Mouse (Mus musculus) ES-Bruce4 (cell line): ENCODE results near the gene Ogn. TPM values are rescaled to one million over a fixed set of nuclear protein-coding genes. Genes with fewer than 3 reads are reported as not detected.

ENCODE experiments used
- H3K27ac ChIP-seq: 2 replicates; pipeline ENCODE4 v1.5.1; 2012; ENCODE audit warnings: low read length, inconsistent platforms; ENCODE audit not compliant: insufficient read depth
- H3K27me3 ChIP-seq: 2 replicates; pipeline ENCODE4 v1.6.1; 2012; ENCODE audit warnings: mild to moderate bottlenecking, low read length, inconsistent platforms; ENCODE audit not compliant: control insufficient read depth, poor library complexity, insufficient read depth, severe bottlenecking
- H3K36me3 ChIP-seq: 2 replicates; pipeline ENCODE4 v1.6.1; 2012; ENCODE audit warnings: inconsistent platforms, mild to moderate bottlenecking, low read length, moderate library complexity; ENCODE audit not compliant: control insufficient read depth, poor library complexity, insufficient read depth, severe bottlenecking
- H3K4me1 ChIP-seq: one replicate; pipeline ENCODE4 v1.8.1; 2011; ENCODE audit warnings: low read length; ENCODE audit not compliant: control insufficient read depth, insufficient read depth
- H3K4me3 ChIP-seq: 2 replicates; pipeline ENCODE4 v1.5.1; 2011; ENCODE audit warnings: low read depth, mild to moderate bottlenecking, low read length
- H3K9ac ChIP-seq: 2 replicates; pipeline ENCODE4 v1.6.1; 2012; ENCODE audit warnings: low read depth, mild to moderate bottlenecking, inconsistent platforms; ENCODE audit not compliant: poor library complexity, severe bottlenecking
- H3K9me3 ChIP-seq: replicated peaks from 2 replicates; pipeline ENCODE4 v1.6.1; 2012; ENCODE audit warnings: mild to moderate bottlenecking, low read length, inconsistent platforms; ENCODE audit not compliant: control insufficient read depth, poor library complexity, insufficient read depth, severe bottlenecking
- CTCF ChIP-seq: IDR thresholded peaks from one replicate; pipeline ENCODE4 v1.8.1; 2011; ENCODE audit warnings: low read depth, low read length
- EP300 ChIP-seq: IDR thresholded peaks from 2 replicates; pipeline ENCODE4 v1.6.1; 2011; ENCODE audit warnings: low read depth, low read length; ENCODE audit not compliant: insufficient read depth
- POLR2A ChIP-seq: IDR thresholded peaks from one replicate; pipeline ENCODE4 v1.8.1; 2011; ENCODE audit warnings: low read length; ENCODE audit not compliant: insufficient read depth
- polyA plus RNA-seq: library from polyadenylated mRNA; stranded (reverse); fragments of >200 nt; gene quantifications from 2 replicates; pipeline ENCODE4 v1.2.4, GENCODE M21; 2011; ENCODE audit warnings: low read depth; ENCODE audit not compliant: missing spikeins, insufficient read depth, insufficient read length

Gene Ogn
- polyA plus RNA-seq, 1 experiment = 0.24 TPM

DNA sequence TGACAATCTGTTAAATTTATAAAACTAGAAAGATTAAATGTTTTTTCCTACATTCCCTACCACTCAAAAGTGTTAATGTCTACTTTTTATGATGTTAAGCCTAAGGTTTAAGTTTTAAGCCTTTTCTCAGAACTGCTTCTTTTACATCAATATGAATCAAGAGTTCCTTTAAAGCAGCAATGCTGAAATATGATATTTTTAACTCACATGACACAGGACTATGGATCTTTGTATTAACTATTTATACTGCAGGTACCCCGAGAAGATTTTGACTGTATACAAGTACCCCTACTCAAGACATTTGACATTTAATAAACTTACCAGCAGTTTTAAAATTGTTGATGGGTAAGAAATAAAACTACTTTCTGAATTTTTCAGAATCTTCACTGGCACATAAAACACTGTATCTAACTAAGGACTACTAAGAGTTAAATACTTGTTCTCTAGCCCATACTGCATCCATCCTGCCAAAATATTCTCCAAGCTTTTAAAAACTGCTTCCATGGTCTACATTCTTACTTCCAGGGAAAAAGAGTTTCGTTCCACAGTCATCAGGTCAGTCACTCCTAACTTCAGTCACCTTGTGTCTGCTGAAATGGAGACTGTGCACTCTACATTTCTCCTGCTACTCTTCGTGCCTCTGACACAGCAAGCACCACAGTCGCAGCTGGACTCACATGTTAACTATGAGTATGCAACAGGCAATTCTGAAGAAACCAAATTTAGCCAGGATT, 910 bp downstream of the Ogn start:
- Histone ChIP-seq H3K36me3 (no peaks in the 10 kb centered on the region; the same call in 1 of the 2 replicates), H3K9ac (no peak overlapping the region), H3K4me1 (no peaks in the 10 kb centered on the region), H3K4me3 (no peak overlapping the region), H3K9me3 (peaks cover 22% of the 10 kb centered on the region), H3K27me3 (no peaks in the 10 kb centered on the region), H3K27ac (no peak overlapping the region)
- TF ChIP-seq EP300 = no peak
- no peak for TF ChIP-seq POLR2A
- no peak for TF ChIP-seq CTCF

GRCm38 (mm10) chr13:49617021-49617420, 9.2 kb downstream of the Ogn start:
- Histone ChIP-seq H3K4me1 (no peaks in the 10 kb centered on the region), H3K27me3 (no peaks in the 10 kb centered on the region), H3K36me3 (no peaks in the 10 kb centered on the region)

DNA sequence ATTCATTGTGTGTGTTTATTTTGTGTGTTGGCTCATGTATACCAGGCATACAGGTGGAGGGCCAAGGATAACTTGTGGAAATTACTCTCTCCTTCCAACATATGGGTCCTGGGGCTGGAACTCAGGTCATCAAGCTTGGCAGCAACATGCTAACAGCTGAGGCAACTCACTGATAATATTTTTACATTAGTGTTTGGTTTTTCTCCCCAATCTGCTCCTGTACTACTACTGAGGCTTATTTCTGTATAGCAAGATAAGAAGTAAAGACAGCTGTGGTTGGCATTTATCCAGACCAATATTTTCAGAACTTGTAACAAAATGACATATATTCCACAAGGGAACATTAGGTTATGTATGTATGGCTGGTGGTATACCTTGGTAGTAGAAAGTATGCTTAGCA, 10.5 kb downstream of the Ogn start:
- TF ChIP-seq EP300 (no peak), CTCF (no peak), POLR2A (no peak)
- no peak overlapping the region for H3K9ac ChIP-seq
- no peak overlapping the region for H3K4me3 ChIP-seq
- no peaks in the 10 kb centered on the region for H3K4me1 ChIP-seq
- no peaks in the 10 kb centered on the region for H3K27me3 ChIP-seq
- H3K36me3 ChIP-seq = no peaks in the 10 kb centered on the region
- no peak overlapping the region for H3K27ac ChIP-seq
- no peaks in the 10 kb centered on the region for H3K9me3 ChIP-seq

More at GRCm38 (mm10) chr13:49617021-49617420, 9.2 kb downstream of the Ogn start:
- TF ChIP-seq POLR2A (no peak), CTCF (no peak), EP300 (no peak)
- no peak overlapping the region for H3K4me3 ChIP-seq
- no peaks in the 10 kb centered on the region for H3K9me3 ChIP-seq
- no peak overlapping the region for H3K9ac ChIP-seq
- no peak overlapping the region for H3K27ac ChIP-seq

GRCm38 (mm10) chr13:49623216-49623615, 15.4 kb downstream of the Ogn start:
- no peaks in the 10 kb centered on the region for H3K4me1 ChIP-seq
- no peak overlapping the region for H3K9ac ChIP-seq
- no peaks in the 10 kb centered on the region for H3K9me3 ChIP-seq
- no peaks in the 10 kb centered on the region for H3K27me3 ChIP-seq
- H3K27ac ChIP-seq = no peak overlapping the region
- TF ChIP-seq EP300 (no peak), POLR2A (no peak), CTCF (no peak)
- no peak overlapping the region for H3K4me3 ChIP-seq
- no peaks in the 10 kb centered on the region for H3K36me3 ChIP-seq

GRCm38 (mm10) chr13:49628167-49628566, 20.3 kb downstream of the Ogn start:
- Histone ChIP-seq H3K36me3 (no peaks in the 10 kb centered on the region; the same call in 1 of the 2 replicates), H3K4me3 (no peak overlapping the region), H3K9ac (no peak overlapping the region), H3K27ac (no peak overlapping the region), H3K9me3 (no peaks in the 10 kb centered on the region), H3K27me3 (no peaks in the 10 kb centered on the region), H3K4me1 (no peaks in the 10 kb centered on the region)
- TF ChIP-seq CTCF (no peak), POLR2A (no peak), EP300 (no peak)

DNA sequence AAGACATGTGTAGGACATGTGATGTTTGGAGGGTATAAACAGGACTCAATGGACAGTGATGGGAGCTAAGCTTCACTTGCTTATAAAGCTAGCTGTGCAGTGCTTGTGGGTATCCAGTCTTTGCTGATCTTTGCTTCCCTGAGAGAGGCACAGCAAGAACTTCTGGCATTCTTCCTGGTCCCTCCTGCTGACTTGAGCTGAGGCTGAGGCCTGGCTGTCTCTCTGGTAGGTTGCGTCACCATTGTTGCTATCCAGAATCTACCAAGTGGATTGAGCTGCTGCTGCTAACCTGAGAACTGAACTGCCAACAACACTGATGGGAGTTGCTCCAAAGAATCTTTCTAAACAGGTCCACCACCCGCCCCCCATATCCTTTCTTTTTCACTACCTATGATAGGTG, 21.2 kb downstream of the Ogn start:
- Histone ChIP-seq H3K4me3 (no peak overlapping the region), H3K36me3 (no peaks in the 10 kb centered on the region; the same call in 1 of the 2 replicates), H3K27ac (no peak overlapping the region), H3K4me1 (no peaks in the 10 kb centered on the region), H3K27me3 (no peaks in the 10 kb centered on the region), H3K9ac (no peak overlapping the region), H3K9me3 (no peaks in the 10 kb centered on the region)
- no peak for TF ChIP-seq POLR2A
- TF ChIP-seq EP300 = no peak
- TF ChIP-seq CTCF = no peak
